Mouse (Mus musculus): Measurements from ENCODE around the gene Smoc1.
A peak's percentile ranks its signal among the peaks of the same experiment; 100 is the strongest.

The Smoc1 gene

GRCm38 (mm10) chr12:81085244-81085643 lies 58.6 kb downstream of the Smoc1 start:
- no peak for DNase-seq

- no peak for DNase-seq
Observed at GRCm38 (mm10) chr12:81088131-81088530, 61.5 kb downstream of the Smoc1 start.

- no peak for DNase-seq
Observed at GRCm38 (mm10) chr12:81091641-81092040, 65.0 kb downstream of the Smoc1 start.

GRCm38 (mm10) chr12:81092641-81093040 lies 66.0 kb downstream of the Smoc1 start:
- DNase-seq = no peak

- peak; percentile 5 for DNase-seq
Observed at GRCm38 (mm10) chr12:81093211-81093610, 66.6 kb downstream of the Smoc1 start.

GRCm38 (mm10) chr12:81094766-81095405 lies 68.3 kb downstream of the Smoc1 start:
- no peak for DNase-seq

- DNase-seq = no peak
Observed at GRCm38 (mm10) chr12:81097267-81097666, 70.7 kb downstream of the Smoc1 start.

- no peak for DNase-seq
Observed at GRCm38 (mm10) chr12:81097738-81098137, 71.1 kb downstream of the Smoc1 start.

GRCm38 (mm10) chr12:81099161-81099560 lies 72.6 kb downstream of the Smoc1 start:
- no peak for DNase-seq

GRCm38 (mm10) chr12:81101691-81102090 lies 75.1 kb downstream of the Smoc1 start:
- no peak for DNase-seq

GRCm38 (mm10) chr12:81104546-81104945 lies 77.9 kb downstream of the Smoc1 start:
- DNase-seq = no peak

GRCm38 (mm10) chr12:81105721-81106633 lies 79.4 kb downstream of the Smoc1 start:
- no peak for DNase-seq

GRCm38 (mm10) chr12:81107278-81108100 lies 80.9 kb downstream of the Smoc1 start:
- no peak for DNase-seq

GRCm38 (mm10) chr12:81108600-81109011 lies 82.0 kb downstream of the Smoc1 start:
- DNase-seq = no peak

- DNase-seq = no peak
Observed at GRCm38 (mm10) chr12:81110006-81110405, 83.4 kb downstream of the Smoc1 start.

- no peak for DNase-seq
Observed at GRCm38 (mm10) chr12:81112321-81112720, 85.7 kb downstream of the Smoc1 start.

- DNase-seq = no peak
Observed at GRCm38 (mm10) chr12:81120301-81120700, 93.7 kb downstream of the Smoc1 start.

- DNase-seq = no peak
Observed at GRCm38 (mm10) chr12:81123793-81124192, 97.2 kb downstream of the Smoc1 start.

GRCm38 (mm10) chr12:81126842-81127241 lies 100.2 kb downstream of the Smoc1 start:
- no peak for DNase-seq

- no peak for DNase-seq
Observed at GRCm38 (mm10) chr12:81128693-81129092, 102.1 kb downstream of the Smoc1 start.

GRCm38 (mm10) chr12:81130692-81131091 lies 104.1 kb downstream of the Smoc1 start:
- no peak for DNase-seq

GRCm38 (mm10) chr12:81131114-81131513 lies 104.5 kb downstream of the Smoc1 start:
- DNase-seq = no peak

- DNase-seq = no peak
Observed at GRCm38 (mm10) chr12:81133055-81133665, 106.6 kb downstream of the Smoc1 start.
